Mouse (Mus musculus) MEL (cell line): ENCODE results near the gene Epb41l1. TPM values are rescaled to one million over a fixed set of nuclear protein-coding genes. Genes with fewer than 3 reads are reported as not detected.

Experiments used
- DNase-seq: peaks from one replicate; pipeline ENCODE4 v3.0.0; 2011; ENCODE audit warnings: low read depth, low spot score
- H3K27ac ChIP-seq: 2 replicates; pipeline ENCODE4 v1.5.1; 2012; ENCODE audit warnings: low read depth, mild to moderate bottlenecking, control low read depth, low read length, moderate library complexity; ENCODE audit not compliant: control insufficient read depth
- H3K27me3 ChIP-seq, 2 experiments: fragments of 150-350 bp in 1 of 2; sonication (generic) in 1 of 2; 2 replicates each; pipeline ENCODE4 v1.6.1; 2012; ENCODE audit warnings: low read length in 2 of 2, mild to moderate bottlenecking in 2 of 2, improper control_type of control experiment in 1 of 2, moderate library complexity in 1 of 2; ENCODE audit not compliant: insufficient read depth in 2 of 2, control insufficient read depth in 1 of 2
- H3K36me3 ChIP-seq, 2 experiments: 2 replicates each; pipeline ENCODE4 v1.6.1; 2012 to 2014; ENCODE audit warnings: low read length in 2 of 2, improper control_type of control experiment in 1 of 2, inconsistent platforms in 1 of 2, mild to moderate bottlenecking in 1 of 2; ENCODE audit not compliant: insufficient read depth in 2 of 2, control insufficient read depth in 1 of 2
- H3K4me1 ChIP-seq, 2 experiments: fragments of 150-350 bp in 1 of 2; sonication (generic) in 1 of 2; 2 replicates each; pipeline ENCODE4 v1.6.1; 2012; ENCODE audit warnings: low read length in 2 of 2, improper control_type of control experiment in 1 of 2, mild to moderate bottlenecking in 1 of 2; ENCODE audit not compliant: insufficient read depth in 2 of 2, control insufficient read depth in 1 of 2
- H3K4me3 ChIP-seq, 2 experiments: fragments of 150-350 bp in 1 of 2; sonication (generic) in 1 of 2; 2 replicates each; pipeline ENCODE4 v1.5.1; 2012; ENCODE audit warnings: low read depth in 2 of 2, low read length in 2 of 2, mild to moderate bottlenecking in 2 of 2, moderate library complexity in 2 of 2, control low read depth in 1 of 2, improper control_type of control experiment in 1 of 2; ENCODE audit not compliant: control insufficient read depth in 1 of 2, insufficient read depth in 1 of 2
- H3K79me2 ChIP-seq: 2 replicates; pipeline ENCODE4 v1.6.1; 2012; ENCODE audit warnings: mild to moderate bottlenecking, low read length, moderate library complexity; ENCODE audit not compliant: control insufficient read depth, poor library complexity, insufficient read depth
- H3K9ac ChIP-seq: 2 replicates; pipeline ENCODE4 v1.6.1; 2012; ENCODE audit warnings: low read depth, mild to moderate bottlenecking, control low read depth, low read length, moderate library complexity; ENCODE audit not compliant: control insufficient read depth, poor library complexity, severe bottlenecking
- H3K9me3 ChIP-seq: fragments of 150-350 bp; sonication (generic); replicated peaks from 2 replicates; pipeline ENCODE4 v1.6.1; 2012; ENCODE audit warnings: mild to moderate bottlenecking, low read length, improper control_type of control experiment, moderate library complexity; ENCODE audit not compliant: insufficient read depth
- CHD1 ChIP-seq: IDR thresholded peaks from 2 replicates; pipeline ENCODE4 v1.6.1; 2012; ENCODE audit warnings: low read depth, mild to moderate bottlenecking, inconsistent platforms, low read length, improper control_type of control experiment
- CTCF ChIP-seq, 3 experiments: IDR thresholded peaks in 2 of 3; conservative IDR thresholded peaks in 1 of 3; 2 replicates each; pipeline ENCODE4 v1.5.1; 2011 to 2012; ENCODE audit warnings: low read length in 3 of 3, low read depth in 2 of 3, mild to moderate bottlenecking in 2 of 3, improper control_type of control experiment in 1 of 3, inconsistent platforms in 1 of 3, mixed read lengths in 1 of 3, moderate library complexity in 1 of 3; ENCODE audit not compliant: control insufficient read depth in 1 of 3, insufficient read depth in 1 of 3, poor library complexity in 1 of 3, severe bottlenecking in 1 of 3
- ELF1 ChIP-seq: IDR thresholded peaks from 2 replicates; pipeline ENCODE4 v1.6.1; 2014; ENCODE audit warnings: low read depth, mild to moderate bottlenecking, inconsistent platforms, low read length, improper control_type of control experiment, moderate library complexity
- EP300 ChIP-seq, 2 experiments: IDR thresholded peaks; 2 replicates each; pipeline ENCODE4 v1.6.1; 2011; ENCODE audit warnings: improper control_type of control experiment in 2 of 2, low read length in 2 of 2, low read depth in 1 of 2, mild to moderate bottlenecking in 1 of 2
- ETS1 ChIP-seq: IDR thresholded peaks from 2 replicates; pipeline ENCODE4 v1.6.1; 2012; ENCODE audit warnings: low read depth, mild to moderate bottlenecking, inconsistent platforms, low read length, improper control_type of control experiment, moderate library complexity
- HCFC1 ChIP-seq: IDR thresholded peaks from 2 replicates; pipeline ENCODE4 v1.6.1; 2012; ENCODE audit warnings: low read depth, mild to moderate bottlenecking, inconsistent platforms, low read length, improper control_type of control experiment, moderate library complexity
- MAFK ChIP-seq: IDR thresholded peaks from 2 replicates; pipeline ENCODE4 v1.6.1; 2011; ENCODE audit warnings: low read depth, mild to moderate bottlenecking, low read length, improper control_type of control experiment, borderline replicate concordance
- MAX ChIP-seq: IDR thresholded peaks from 2 replicates; pipeline ENCODE4 v1.6.1; 2011; ENCODE audit warnings: low read length, improper control_type of control experiment
- MEF2A ChIP-seq: IDR thresholded peaks from 2 replicates; pipeline ENCODE4 v1.6.1; 2014; ENCODE audit warnings: low read depth, mild to moderate bottlenecking, inconsistent platforms, low read length, improper control_type of control experiment; ENCODE audit not compliant: poor library complexity, insufficient replicate concordance, severe bottlenecking; ENCODE audit errors: extremely low read depth
- MXI1 ChIP-seq: IDR thresholded peaks from 2 replicates; pipeline ENCODE4 v1.6.1; 2011; ENCODE audit warnings: mild to moderate bottlenecking, low read depth, low read length, improper control_type of control experiment
- MYB ChIP-seq: IDR thresholded peaks from 2 replicates; pipeline ENCODE4 v1.6.1; 2011; ENCODE audit warnings: mild to moderate bottlenecking, low read depth, low read length, improper control_type of control experiment
- MYC ChIP-seq: IDR thresholded peaks from 2 replicates; pipeline ENCODE4 v1.6.1; 2011; ENCODE audit warnings: low read depth, mild to moderate bottlenecking, low read length, improper control_type of control experiment, moderate library complexity
- NRF1 ChIP-seq: IDR thresholded peaks from 2 replicates; pipeline ENCODE4 v1.6.1; 2014; ENCODE audit warnings: low read depth, mild to moderate bottlenecking, inconsistent platforms, low read length, improper control_type of control experiment, moderate library complexity; ENCODE audit not compliant: poor library complexity, insufficient read depth, severe bottlenecking
- POLR2A ChIP-seq, 2 experiments: IDR thresholded peaks; 2 replicates each; pipeline ENCODE4 v1.6.1; 2011 to 2012; ENCODE audit warnings: low read length in 2 of 2, mild to moderate bottlenecking in 2 of 2, control low read depth in 1 of 2, improper control_type of control experiment in 1 of 2, low read depth in 1 of 2, moderate library complexity in 1 of 2; ENCODE audit not compliant: control insufficient read depth in 1 of 2, insufficient read depth in 1 of 2, poor library complexity in 1 of 2
- POLR2AphosphoS2 ChIP-seq: IDR thresholded peaks from 2 replicates; pipeline ENCODE4 v1.6.1; 2011; ENCODE audit warnings: low read length, improper control_type of control experiment
- RCOR1 ChIP-seq: IDR thresholded peaks from 2 replicates; pipeline ENCODE4 v1.6.1; 2012; ENCODE audit warnings: low read depth, mild to moderate bottlenecking, inconsistent platforms, low read length, improper control_type of control experiment
- ZC3H11A ChIP-seq: IDR thresholded peaks from 2 replicates; pipeline ENCODE4 v1.6.1; 2012; ENCODE audit warnings: low read depth, mild to moderate bottlenecking, inconsistent platforms, low read length, improper control_type of control experiment
- ZKSCAN1 ChIP-seq: IDR thresholded peaks from 2 replicates; pipeline ENCODE4 v1.6.1; 2012; ENCODE audit warnings: low read depth, mild to moderate bottlenecking, inconsistent platforms, low read length, improper control_type of control experiment, moderate library complexity
- ZMIZ1 ChIP-seq: IDR thresholded peaks from 2 replicates; pipeline ENCODE4 v1.6.1; 2012; ENCODE audit warnings: low read depth, mild to moderate bottlenecking, inconsistent platforms, low read length, improper control_type of control experiment, moderate library complexity
- ZNF384 ChIP-seq: IDR thresholded peaks from 2 replicates; pipeline ENCODE4 v1.6.1; 2012; ENCODE audit warnings: low read depth, mild to moderate bottlenecking, inconsistent platforms, low read length, improper control_type of control experiment
- polyA plus RNA-seq, 2 experiments: library from polyadenylated mRNA; stranded (reverse) in 1 of 2; unstranded in 1 of 2; fragments of >175 nt in 1 of 2; fragments of >200 nt in 1 of 2; gene quantifications; 2 replicates each; pipeline versions ENCODE4 v1.2.1 to v1.2.4; 2012; ENCODE audit warnings: low replicate concordance in 2 of 2, low read depth in 1 of 2; ENCODE audit not compliant: insufficient read length in 2 of 2, insufficient read depth in 1 of 2, missing spikeins in 1 of 2
- total RNA-seq: library from RNA; depleted of rRNA; stranded (reverse); fragments of 300-350 nt; gene quantifications from 2 replicates; pipeline ENCODE4 v1.2.3, GENCODE M21; 2012

Gene Epb41l1
- total and polyA plus RNA-seq, 3 experiments, result 1.5 to 7.3 TPM; not detected in 1

DNA sequence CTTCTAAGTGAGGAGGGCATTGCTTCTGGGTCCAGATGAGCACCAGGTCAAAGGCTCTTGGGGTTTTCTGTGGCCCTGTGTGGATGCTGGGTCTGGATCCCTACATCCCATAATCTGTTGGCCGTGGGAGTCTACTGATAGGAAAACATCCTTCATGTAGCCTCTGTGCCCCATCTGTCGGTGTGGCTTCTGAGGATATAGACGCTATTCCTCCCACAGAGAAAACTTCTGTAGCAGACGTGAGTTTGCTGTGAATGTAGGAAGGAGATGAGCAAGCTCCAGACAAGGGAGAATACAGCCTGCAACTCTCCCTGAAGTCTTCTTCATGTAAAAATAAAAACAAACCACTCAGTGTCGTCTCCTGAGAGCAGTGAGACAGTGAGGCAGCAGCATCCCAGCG lies 97.6 kb downstream of the Epb41l1 start:
- H3K27me3 ChIP-seq, result no peaks in the 10 kb centered on the region
- TF ChIP-seq ZMIZ1 (no peak), MAFK (no peak), CHD1 (no peak)
- TF ChIP-seq, all 39 proteins: peak for 0
- Histone ChIP-seq H3K4me1 (no peaks in the 10 kb centered on the region), H3K79me2 (no peaks in the 10 kb centered on the region), H3K4me3 (no peak overlapping the region), H3K9ac (no peak overlapping the region), H3K9me3 (no peaks in the 10 kb centered on the region), H3K27ac (no peak overlapping the region), H3K36me3 (no peaks in the 10 kb centered on the region)
- no peak for DNase-seq

DNA sequence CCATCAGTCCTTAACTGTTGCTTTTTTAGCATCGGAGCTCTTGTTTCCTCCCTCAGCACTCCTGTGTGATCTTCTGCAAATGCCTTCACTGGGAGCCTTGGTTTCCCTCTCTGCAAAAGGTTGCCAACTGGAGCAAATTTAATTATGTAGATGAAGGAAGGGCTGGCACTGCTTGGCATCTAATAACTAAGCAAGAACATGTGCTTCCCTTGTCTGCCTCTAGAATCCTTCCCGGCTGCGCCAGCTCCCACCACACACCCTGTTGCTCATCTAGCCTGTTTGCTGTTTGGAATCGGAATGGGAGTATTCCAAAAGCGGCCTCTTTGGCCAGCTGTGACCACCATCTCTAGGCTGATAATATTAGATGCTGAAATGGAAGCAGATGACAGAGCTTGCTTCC lies 98.9 kb downstream of the Epb41l1 start:
- no peak for DNase-seq
- no peaks in the 10 kb centered on the region for H3K4me1 ChIP-seq
- H3K9me3 ChIP-seq, result no peaks in the 10 kb centered on the region
- H3K4me3 ChIP-seq, result no peak overlapping the region
- no peaks in the 10 kb centered on the region for H3K79me2 ChIP-seq
- no peaks in the 10 kb centered on the region for H3K36me3 ChIP-seq
- no peak overlapping the region for H3K27ac ChIP-seq
- TF ChIP-seq POLR2A (IDR thresholded peaks at IDR 0.05; ENCODE audit: control insufficient read depth in 1 of 2, insufficient read depth in 1 of 2, low read depth in 1 of 2, low read length in 2 of 2, poor library complexity in 1 of 2) (no peak), CTCF (IDR thresholded peaks at IDR 0.05 in 2 of 3, conservative IDR thresholded peaks at IDR 0.05 in 1 of 3; ENCODE audit: control insufficient read depth in 1 of 3, insufficient read depth in 1 of 3, low read depth in 2 of 3, low read length in 3 of 3, poor library complexity in 1 of 3, severe bottlenecking in 1 of 3) (no peak), MEF2A (no peak), ZMIZ1 (no peak), MAX (no peak), ZNF384 (no peak), RCOR1 (no peak), ELF1 (no peak), MYC (no peak), MXI1 (no peak), NRF1 (no peak), POLR2AphosphoS2 (no peak), ZKSCAN1 (no peak)
- H3K27me3 ChIP-seq, result no peaks in the 10 kb centered on the region
- H3K9ac ChIP-seq, result no peak overlapping the region

DNA sequence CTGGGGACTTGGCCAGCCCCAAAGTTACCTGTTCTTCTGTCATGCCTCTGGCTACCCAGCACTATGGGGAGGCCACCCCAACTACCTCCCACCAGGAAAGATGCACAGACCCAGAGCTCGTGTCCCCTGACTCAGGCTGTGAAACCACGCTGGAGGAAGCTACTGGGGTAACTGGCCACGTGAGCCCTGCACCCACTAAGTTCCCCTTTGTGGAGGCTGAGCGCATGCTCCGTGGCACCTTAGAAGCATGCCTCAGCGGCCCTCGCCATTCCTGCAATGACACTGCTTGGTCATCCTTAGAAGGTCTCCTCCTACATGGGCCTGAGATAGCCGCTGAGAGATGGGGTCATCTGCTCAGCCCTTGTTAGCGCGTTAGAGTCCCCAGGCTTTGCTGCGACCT lies 102.3 kb downstream of the Epb41l1 start:
- DNase-seq, result no peak
- no peaks in the 10 kb centered on the region for H3K79me2 ChIP-seq
- H3K4me3 ChIP-seq, result no peak overlapping the region
- H3K4me1 ChIP-seq, result no peaks in the 10 kb centered on the region
- no peaks in the 10 kb centered on the region for H3K36me3 ChIP-seq
- H3K27ac ChIP-seq, result no peak overlapping the region
- no peaks in the 10 kb centered on the region for H3K9me3 ChIP-seq
- no peak overlapping the region for H3K9ac ChIP-seq
- no peaks in the 10 kb centered on the region for H3K27me3 ChIP-seq
- TF ChIP-seq MEF2A (no peak), ETS1 (no peak), POLR2A (IDR thresholded peaks at IDR 0.05; ENCODE audit: control insufficient read depth in 1 of 2, insufficient read depth in 1 of 2, low read depth in 1 of 2, low read length in 2 of 2, poor library complexity in 1 of 2) (no peak), EP300 (IDR thresholded peaks at IDR 0.05; ENCODE audit: low read depth in 1 of 2, low read length in 2 of 2) (no peak), ZC3H11A (no peak), MYB (no peak), HCFC1 (no peak), MAFK (no peak), ZKSCAN1 (no peak)
- TF ChIP-seq, all 39 proteins: peak for 0
